Mouse (Mus musculus) ES-Bruce4 (cell line): ENCODE measurements around the gene Rps5. TPM values are rescaled to one million over a fixed set of nuclear protein-coding genes. Genes with fewer than 3 reads are reported as not detected.

ENCODE experiments used
- H3K27ac ChIP-seq: 2 replicates; pipeline ENCODE4 v1.5.1; 2012; ENCODE audit warnings: low read length, inconsistent platforms; ENCODE audit not compliant: insufficient read depth
- H3K27me3 ChIP-seq: 2 replicates; pipeline ENCODE4 v1.6.1; 2012; ENCODE audit warnings: mild to moderate bottlenecking, low read length, inconsistent platforms; ENCODE audit not compliant: control insufficient read depth, poor library complexity, insufficient read depth, severe bottlenecking
- H3K36me3 ChIP-seq: 2 replicates; pipeline ENCODE4 v1.6.1; 2012; ENCODE audit warnings: inconsistent platforms, mild to moderate bottlenecking, low read length, moderate library complexity; ENCODE audit not compliant: control insufficient read depth, poor library complexity, insufficient read depth, severe bottlenecking
- H3K4me1 ChIP-seq: one replicate; pipeline ENCODE4 v1.8.1; 2011; ENCODE audit warnings: low read length; ENCODE audit not compliant: control insufficient read depth, insufficient read depth
- H3K4me3 ChIP-seq: 2 replicates; pipeline ENCODE4 v1.5.1; 2011; ENCODE audit warnings: low read depth, mild to moderate bottlenecking, low read length
- H3K9ac ChIP-seq: 2 replicates; pipeline ENCODE4 v1.6.1; 2012; ENCODE audit warnings: low read depth, mild to moderate bottlenecking, inconsistent platforms; ENCODE audit not compliant: poor library complexity, severe bottlenecking
- H3K9me3 ChIP-seq: replicated peaks from 2 replicates; pipeline ENCODE4 v1.6.1; 2012; ENCODE audit warnings: mild to moderate bottlenecking, low read length, inconsistent platforms; ENCODE audit not compliant: control insufficient read depth, poor library complexity, insufficient read depth, severe bottlenecking
- CTCF ChIP-seq: IDR thresholded peaks from one replicate; pipeline ENCODE4 v1.8.1; 2011; ENCODE audit warnings: low read depth, low read length
- EP300 ChIP-seq: IDR thresholded peaks from 2 replicates; pipeline ENCODE4 v1.6.1; 2011; ENCODE audit warnings: low read depth, low read length; ENCODE audit not compliant: insufficient read depth
- POLR2A ChIP-seq: IDR thresholded peaks from one replicate; pipeline ENCODE4 v1.8.1; 2011; ENCODE audit warnings: low read length; ENCODE audit not compliant: insufficient read depth
- polyA plus RNA-seq: library from polyadenylated mRNA; stranded (reverse); fragments of >200 nt; gene quantifications from 2 replicates; pipeline ENCODE4 v1.2.4, GENCODE M21; 2011; ENCODE audit warnings: low read depth; ENCODE audit not compliant: missing spikeins, insufficient read depth, insufficient read length

The Rps5 gene
- polyA plus RNA-seq, 1 experiment: 1,704 TPM

GRCm38 (mm10) chr7:12954896-12955295, 32.8 kb downstream of the Rps5 start:
- Histone ChIP-seq H3K4me3 (no peak overlapping the region), H3K27me3 (no peaks in the 10 kb centered on the region), H3K4me1 (no peaks in the 10 kb centered on the region), H3K9ac (no peak overlapping the region), H3K9me3 (no peaks in the 10 kb centered on the region), H3K36me3 (no peaks in the 10 kb centered on the region), H3K27ac (no peak overlapping the region)
- TF ChIP-seq EP300: no peak
- TF ChIP-seq CTCF: no peak
- no peak for TF ChIP-seq POLR2A

GRCm38 (mm10) chr7:12957511-12957910, 35.4 kb downstream of the Rps5 start:
- Histone ChIP-seq H3K27me3 (no peaks in the 10 kb centered on the region), H3K36me3 (no peaks in the 10 kb centered on the region), H3K9me3 (no peaks in the 10 kb centered on the region), H3K9ac (no peak overlapping the region), H3K4me1 (no peaks in the 10 kb centered on the region), H3K27ac (no peak overlapping the region), H3K4me3 (no peak overlapping the region)
- TF ChIP-seq CTCF (no peak), EP300 (no peak), POLR2A (no peak)

- TF ChIP-seq CTCF: no peak
- no peak for TF ChIP-seq POLR2A
- no peak for TF ChIP-seq EP300
- Histone ChIP-seq H3K9ac (no peak overlapping the region), H3K27me3 (no peaks in the 10 kb centered on the region), H3K36me3 (no peaks in the 10 kb centered on the region), H3K4me1 (no peaks in the 10 kb centered on the region), H3K9me3 (no peaks in the 10 kb centered on the region), H3K4me3 (no peak overlapping the region), H3K27ac (0 out of 2 replicates have a peak overlapping the region, but pooled peaks have one; percentile 0)
These were observed 36.9 kb downstream of the Rps5 start for GRCm38 (mm10) chr7:12958948-12959347.

GRCm38 (mm10) chr7:12959718-12960117, 37.6 kb downstream of the Rps5 start:
- Histone ChIP-seq H3K9me3 (no peaks in the 10 kb centered on the region), H3K36me3 (no peaks in the 10 kb centered on the region), H3K27me3 (no peaks in the 10 kb centered on the region), H3K9ac (no peak overlapping the region), H3K27ac (0 out of 2 replicates have a peak overlapping the region, but pooled peaks have one; percentile 0), H3K4me1 (no peaks in the 10 kb centered on the region), H3K4me3 (no peak overlapping the region)
- no peak for TF ChIP-seq EP300
- no peak for TF ChIP-seq CTCF
- no peak for TF ChIP-seq POLR2A

- Histone ChIP-seq H3K27ac (no peak overlapping the region), H3K36me3 (no peaks in the 10 kb centered on the region), H3K4me3 (peak overlapping the region; percentile 65), H3K4me1 (no peaks in the 10 kb centered on the region), H3K9ac (peak overlapping the region; percentile 62), H3K9me3 (no peaks in the 10 kb centered on the region), H3K27me3 (no peaks in the 10 kb centered on the region)
- TF ChIP-seq EP300 (no peak), CTCF (no peak), POLR2A (no peak)
These were observed 39.5 kb downstream of the Rps5 start for GRCm38 (mm10) chr7:12961511-12962141.

- TF ChIP-seq EP300 (0 out of 2 replicates have a peak, but pooled peaks have one; percentile 9), CTCF (no peak), POLR2A (no peak)
- Histone ChIP-seq H3K4me3 (peak within 1 kb of the TSS; percentile 75), H3K4me1 (no peaks in the 10 kb centered on the region), H3K9ac (peak within 1 kb of the TSS; percentile 67), H3K27ac (peak within 1 kb of the TSS; percentile 20), H3K36me3 (no peaks in the 10 kb centered on the region), H3K27me3 (no peaks in the 10 kb centered on the region), H3K9me3 (no peaks in the 10 kb centered on the region)
These were observed 43.6 kb downstream of the Rps5 start, which contains the start of gene Zfp324 for GRCm38 (mm10) chr7:12965678-12966091. TSS of gene Zfp324 (plus strand) at chr7:12965838.
